Mouse (Mus musculus) left cerebral cortex, adult 2 months (tissue): Measurements from ENCODE around the gene Gm45234. TPM values are rescaled to one million over a fixed set of nuclear protein-coding genes. Genes with fewer than 3 reads are reported as not detected.
A peak's percentile ranks its signal among the peaks of the same experiment; 100 is the strongest.

Experiments used
- DNase-seq, 2 experiments: peaks; one replicate each; pipeline ENCODE4 v3.0.0; 2021 to 2022; ENCODE audit warnings: low spot score in 2 of 2, mixed read lengths in 1 of 2; ENCODE audit errors: extremely low spot score in 1 of 2
- H3K27ac ChIP-seq: fragments of 200-600 bp; 2 replicates; pipeline ENCODE4 v1.8.1; 2022
- H3K4me3 ChIP-seq: fragments of 200-600 bp; 2 replicates; pipeline ENCODE4 v1.8.1; 2022
- CTCF ChIP-seq: fragments of 200-600 bp; IDR thresholded peaks from 2 replicates; pipeline ENCODE4 v1.8.1; 2022; ENCODE audit warnings: antibody characterized with exemption, mild to moderate bottlenecking, moderate library complexity
- intact Hi-C: fragments of 180-260 bp; cut with DNase I; formaldehyde crosslinking; loops from one replicate; pipeline ENCODE4 v1.15.1; 2025
- total RNA-seq, 2 experiments: library from RNA; stranded (reverse); gene quantifications; 2 replicates each; pipeline ENCODE4 v1.2.3; 2021

The Gm45234 gene
- total RNA-seq, 2 experiments from 2014 or later, result not detected

DNA sequence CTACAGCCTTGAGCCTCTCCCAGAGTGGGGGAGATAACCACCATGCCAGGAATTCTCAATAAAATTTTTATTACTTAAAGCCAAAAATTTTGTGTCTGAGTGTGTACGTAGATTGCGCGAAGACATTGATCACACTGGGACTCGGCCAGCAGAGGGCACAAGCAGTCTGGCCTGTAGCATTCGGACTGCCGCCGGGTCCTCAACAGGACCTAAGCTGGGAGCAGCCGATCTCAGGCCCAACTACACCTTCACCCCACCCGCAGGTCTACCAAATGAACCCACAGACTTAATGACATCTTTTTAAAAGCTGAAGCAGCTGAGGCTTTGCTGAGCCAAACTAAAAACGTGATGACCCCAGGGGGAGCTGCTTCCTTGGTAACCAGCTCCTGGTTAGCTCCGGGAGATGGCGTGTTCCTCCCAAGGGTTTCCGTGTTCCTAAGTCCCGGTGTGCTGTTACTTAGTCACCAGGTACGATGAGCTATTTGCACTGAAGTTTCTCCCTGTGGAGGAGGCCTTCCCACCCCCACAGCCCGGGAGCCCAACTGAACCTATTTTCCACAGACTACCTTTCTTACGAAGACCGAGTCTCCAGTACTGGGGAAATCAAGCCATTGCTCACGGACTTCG is 38.8 kb downstream of the Gm45234 start:
- intact Hi-C loops, result no loop called here
- Histone ChIP-seq H3K27ac (no peak overlapping the region), H3K4me3 (no peak overlapping the region)
- peak; percentile 51 for TF ChIP-seq CTCF
- DNase-seq, result no peak

DNA sequence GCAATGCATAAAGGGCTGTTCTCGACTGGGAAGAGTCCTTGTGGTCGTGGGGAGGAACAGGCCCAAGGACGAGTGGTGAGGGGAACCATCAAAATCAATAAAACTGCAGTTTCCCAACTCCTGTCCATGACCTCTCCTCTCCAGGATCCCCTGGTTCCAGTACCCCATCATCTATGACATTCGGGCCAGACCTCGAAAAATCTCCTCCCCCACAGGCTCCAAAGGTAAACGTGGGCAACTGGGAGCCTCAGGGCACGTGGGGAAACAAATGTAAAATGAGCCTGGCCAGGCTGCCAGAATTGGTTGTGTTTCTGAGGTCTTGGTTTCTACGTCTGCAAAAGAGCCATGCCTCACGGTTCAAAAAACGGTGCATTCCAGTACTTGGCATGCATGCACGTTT is 42.9 kb downstream of the Gm45234 start:
- DNase-seq, result no peak
- peak overlapping the region; percentile 87 for H3K27ac ChIP-seq
- intact Hi-C loops, result loop anchor here (1.0 kb wide), 3 partner anchors 27 to 326 kb away; partner anchors contain the start of genes Cops7a and Ing4
- H3K4me3 ChIP-seq, result peak overlapping the region; percentile 92
- no peak for TF ChIP-seq CTCF

DNA sequence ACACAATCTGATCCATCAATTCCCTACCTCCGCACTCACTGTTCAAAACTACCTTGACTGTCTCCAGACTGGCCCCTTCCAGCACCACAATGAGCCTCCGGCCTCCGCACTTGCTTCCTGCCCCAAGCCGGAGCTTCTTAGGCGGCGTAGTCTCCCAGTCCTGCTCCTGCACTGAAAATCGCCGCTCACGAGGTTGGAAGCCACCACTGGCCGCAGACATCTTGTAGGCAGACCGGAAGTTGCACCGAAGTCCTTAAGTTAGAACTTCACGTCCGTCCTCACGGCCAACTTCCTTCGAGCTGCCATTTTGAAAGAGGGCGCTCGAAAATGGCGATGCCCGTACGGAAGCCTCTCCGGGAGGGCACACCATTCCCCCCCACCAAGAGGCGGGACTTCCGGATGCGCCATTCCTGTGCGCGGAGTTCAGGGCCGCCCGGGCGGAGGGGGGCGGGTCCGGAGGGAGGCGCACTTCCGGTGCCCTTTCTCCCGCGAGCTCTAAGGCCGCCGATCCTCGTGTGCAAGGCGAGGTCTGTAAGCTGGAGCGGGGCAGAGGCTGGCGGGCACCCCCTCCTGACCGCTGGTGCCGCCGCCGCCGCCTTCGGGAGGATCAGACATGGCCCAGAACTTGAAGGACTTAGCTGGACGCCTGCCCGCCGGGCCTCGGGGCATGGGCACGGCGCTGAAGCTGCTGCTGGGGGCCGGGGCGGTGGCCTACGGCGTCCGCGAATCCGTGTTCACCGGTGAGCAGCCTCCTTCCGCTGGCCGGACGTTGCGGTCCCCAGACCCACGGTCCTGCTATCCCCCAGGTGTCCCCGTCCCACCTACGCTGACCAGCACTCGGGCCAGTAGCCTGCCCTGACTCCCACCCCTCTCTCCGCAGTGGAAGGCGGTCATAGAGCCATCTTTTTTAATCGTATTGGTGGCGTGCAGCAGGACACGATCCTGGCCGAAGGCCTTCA is 43.7 kb downstream of the Gm45234 start, which contains the start of the genes Emg1 and Phb2:
Emg1 (minus strand) TSS at position 355 of the 959 bp plus-strand sequence.
Phb2 (plus strand) TSS at position 513 of the 959 bp plus-strand sequence.
- DNase-seq, result peak; percentile 98
- no peak; the same call in 1 of the 2 replicates for TF ChIP-seq CTCF
- peak within 1 kb of the TSS; percentile 92 for H3K4me3 ChIP-seq
- peak within 1 kb of the TSS; percentile 87 for H3K27ac ChIP-seq
- intact Hi-C loops, result loop anchor here (1.0 kb wide), 3 partner anchors 28 to 327 kb away; partner anchors contain the start of genes Cops7a and Ing4

DNA sequence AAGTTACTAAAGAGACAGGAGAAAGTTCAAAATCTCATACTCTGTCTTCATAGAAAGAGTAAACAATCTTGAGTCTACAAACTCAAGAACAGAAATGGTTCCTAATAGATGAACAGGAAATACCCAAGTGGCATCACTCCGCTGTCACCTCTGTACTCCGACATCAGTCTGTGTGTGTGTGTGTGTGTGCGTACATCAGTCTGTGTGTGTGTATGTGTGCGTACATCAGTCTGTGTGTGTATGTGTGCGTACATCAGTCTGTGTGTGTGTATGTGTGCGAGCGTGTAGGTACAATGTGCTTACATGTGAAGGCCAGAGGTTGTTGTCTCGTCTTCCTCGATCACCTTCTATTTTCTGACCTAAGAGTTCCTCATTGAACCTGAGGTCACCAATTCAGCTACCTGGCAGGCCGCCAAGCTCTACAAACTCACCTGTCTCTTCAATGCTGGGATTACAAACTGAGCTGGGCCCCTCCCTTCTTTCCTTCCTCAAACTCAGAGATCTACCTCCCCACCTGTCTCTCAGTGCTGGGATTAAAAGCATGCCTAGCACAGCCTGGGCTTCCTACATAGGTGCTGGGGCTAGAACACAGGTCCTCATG is 47.4 kb downstream of the Gm45234 start:
- intact Hi-C loops, result no loop called here
- Histone ChIP-seq H3K4me3 (no peak overlapping the region), H3K27ac (no peak overlapping the region)
- no peak for TF ChIP-seq CTCF
- no peak for DNase-seq

DNA sequence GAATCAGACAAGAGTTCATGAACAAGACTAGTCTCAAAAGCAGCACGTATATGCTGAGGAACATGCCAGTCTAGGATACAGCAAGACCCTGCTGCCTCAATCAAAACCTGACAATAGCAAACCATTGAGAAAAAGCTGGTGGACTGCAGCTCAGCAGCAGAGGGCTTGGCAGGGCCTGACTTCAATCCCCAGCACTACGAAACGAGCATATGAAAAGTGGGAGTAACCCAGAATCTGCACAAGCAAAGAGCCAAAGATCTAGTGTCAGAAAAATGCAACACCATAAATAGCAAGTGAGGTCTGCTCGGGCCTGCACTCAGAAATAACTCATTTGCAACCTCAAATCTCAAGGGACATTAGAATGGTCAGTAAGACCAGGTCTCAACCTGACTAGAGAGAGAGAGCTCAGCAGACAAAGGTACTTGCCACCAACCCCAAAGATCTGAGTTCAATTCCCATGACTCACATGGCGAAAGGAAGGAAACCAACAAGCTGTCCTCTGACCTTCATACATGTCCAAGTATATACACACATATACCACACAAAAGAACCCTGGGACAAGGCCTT is 49.7 kb downstream of the Gm45234 start:
- TF ChIP-seq CTCF, result no peak
- Histone ChIP-seq H3K4me3 (no peak overlapping the region), H3K27ac (0 out of 2 replicates have a peak overlapping the region, but pooled peaks have one; percentile 8)
- no peak for DNase-seq
- intact Hi-C loops, result no loop called here

DNA sequence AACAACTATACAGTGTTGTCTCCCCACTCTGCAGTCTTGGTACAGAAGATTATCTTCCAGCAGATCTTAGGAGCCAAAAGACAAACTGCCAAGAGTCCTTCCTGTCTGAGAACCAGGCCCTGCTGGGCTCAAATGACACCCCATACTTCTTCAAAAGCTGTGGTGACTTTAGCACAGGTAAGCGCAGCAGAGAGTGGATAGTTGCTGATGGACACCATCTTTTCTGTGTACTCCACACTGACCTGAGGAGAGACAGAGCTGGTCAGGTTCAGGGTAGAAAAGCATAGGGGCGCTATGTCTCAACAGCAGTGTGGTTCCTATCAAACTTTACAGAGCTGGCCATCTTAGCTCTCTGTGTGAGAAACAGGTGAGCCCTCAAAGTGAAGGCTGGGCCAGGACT is 51.4 kb downstream of the Gm45234 start:
- no peak for DNase-seq
- no peak overlapping the region for H3K27ac ChIP-seq
- no peak for TF ChIP-seq CTCF
- H3K4me3 ChIP-seq, result no peak overlapping the region
- intact Hi-C loops, result loop anchor here (5.0 kb wide), 1 partner anchor 38 kb away; the partner anchor contains the start of gene Grcc10

DNA sequence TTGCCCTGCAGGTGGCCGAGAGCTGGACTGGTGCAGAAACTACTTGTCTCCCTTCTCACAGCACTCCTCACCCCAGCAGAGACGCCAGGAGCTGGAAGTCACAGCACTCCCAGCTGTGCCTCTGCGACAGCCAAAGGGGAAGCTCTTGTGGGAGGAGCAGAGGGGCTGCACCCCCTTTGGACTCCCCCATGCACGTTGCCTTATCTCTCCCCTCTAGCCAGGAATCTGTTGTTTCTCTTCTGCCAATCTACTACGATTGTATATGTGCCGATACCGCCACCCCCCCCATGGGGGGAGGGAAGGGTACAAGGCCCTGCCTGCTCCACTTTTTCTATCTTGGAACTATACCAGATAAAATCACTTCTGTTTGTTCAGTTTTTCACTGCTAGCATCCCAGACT is 52.0 kb downstream of the Gm45234 start:
- Histone ChIP-seq H3K4me3 (no peak overlapping the region), H3K27ac (no peak overlapping the region)
- TF ChIP-seq CTCF, result no peak
- intact Hi-C loops, result loop anchor here (2.0 to 5.0 kb wide), 2 partner anchors 39 to 41 kb away; partner anchors contain the start of genes Grcc10 and Lpcat3
- no peak for DNase-seq

DNA sequence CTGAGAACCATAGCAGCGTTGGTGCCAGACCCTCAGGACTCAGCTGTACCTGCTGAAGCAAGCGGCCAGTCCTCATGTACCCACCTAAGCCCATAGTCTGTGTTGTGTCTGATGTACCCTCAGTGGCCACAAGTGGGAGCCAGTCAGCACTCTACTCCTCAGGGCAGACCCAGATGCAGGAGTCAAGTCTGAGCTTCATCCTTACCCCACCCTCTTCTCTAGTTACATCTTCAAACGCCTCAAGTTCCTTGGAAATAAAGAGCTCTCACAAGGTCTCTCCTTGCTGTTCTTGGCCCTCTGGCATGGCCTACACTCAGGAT is 53.1 kb downstream of the Gm45234 start:
- no peak overlapping the region for H3K4me3 ChIP-seq
- DNase-seq, result peak; percentile 71
- peak; percentile 82 for TF ChIP-seq CTCF
- no peak overlapping the region for H3K27ac ChIP-seq
- intact Hi-C loops, result loop anchor here (2.0 to 5.0 kb wide), 2 partner anchors 40 kb away; partner anchors contain the start of genes Grcc10 and Lpcat3

DNA sequence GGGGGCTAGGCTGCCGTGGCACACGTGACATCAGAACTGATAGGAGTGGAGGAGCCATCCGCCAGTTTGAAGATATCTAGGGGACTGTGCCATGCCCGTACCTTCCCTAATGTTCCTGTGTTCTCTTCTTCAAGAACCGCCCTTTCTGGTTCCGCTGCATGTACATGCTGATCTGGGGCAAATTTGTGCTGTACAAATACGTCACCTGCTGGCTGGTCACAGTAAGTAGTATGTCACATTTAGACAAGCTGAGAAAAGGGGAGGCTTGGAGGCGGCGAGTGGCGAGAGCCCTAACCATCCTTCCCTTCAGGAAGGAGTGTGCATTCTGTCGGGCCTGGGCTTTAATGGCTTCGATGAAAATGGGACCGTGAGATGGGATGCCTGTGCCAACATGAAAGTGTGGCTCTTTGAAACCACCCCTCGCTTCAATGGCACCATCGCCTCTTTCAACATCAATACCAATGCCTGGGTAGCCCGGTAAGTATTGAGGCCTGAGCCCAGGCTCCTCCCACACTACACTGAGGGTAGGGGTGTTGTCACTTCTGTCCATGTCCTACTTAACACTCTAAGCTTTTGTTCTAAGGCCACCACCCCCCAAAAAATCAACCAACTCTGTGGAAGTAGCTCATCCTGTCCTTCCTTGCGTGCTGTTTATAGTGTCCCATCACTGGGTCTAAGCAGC is 53.6 kb downstream of the Gm45234 start:
- intact Hi-C loops, result loop anchor here (2.0 to 5.0 kb wide), 2 partner anchors 39 to 40 kb away; partner anchors contain the start of genes Grcc10 and Lpcat3
- Histone ChIP-seq H3K27ac (no peak overlapping the region), H3K4me3 (no peak overlapping the region)
- DNase-seq, result no peak
- no peak for TF ChIP-seq CTCF

DNA sequence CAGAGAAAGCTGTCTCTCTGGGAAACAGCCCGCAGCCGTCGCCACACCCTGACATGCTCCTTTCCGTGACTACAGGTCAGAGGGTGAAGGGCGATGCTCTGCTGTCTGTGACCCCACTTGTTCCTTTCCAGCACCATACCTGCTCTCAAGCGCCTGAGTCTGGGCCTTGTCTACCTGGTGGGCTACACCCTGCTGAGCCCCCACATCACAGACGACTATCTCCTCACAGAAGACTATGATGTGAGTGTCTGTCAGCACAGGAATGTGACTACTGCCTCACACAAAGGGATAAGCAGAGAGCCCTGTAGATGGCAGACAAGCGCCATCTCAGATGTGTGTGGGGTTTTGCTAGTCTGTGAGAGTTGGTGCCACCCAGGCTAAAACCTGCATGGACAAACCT is 54.5 kb downstream of the Gm45234 start:
- peak; percentile 15; the same call in 1 of the 2 replicates for TF ChIP-seq CTCF
- no peak for DNase-seq
- Histone ChIP-seq H3K4me3 (no peak overlapping the region), H3K27ac (peak overlapping the region; percentile 0; the same call in 1 of the 2 replicates)
- intact Hi-C loops, result loop anchor here (5.0 kb wide), 1 partner anchor 41 kb away; the partner anchor contains the start of gene Grcc10
